Mouse (Mus musculus): ENCODE data around the gene Gm49337. TPM values are rescaled to one million over a fixed set of nuclear protein-coding genes. Genes with fewer than 3 reads are reported as not detected.

The Gm49337 gene
- total RNA-seq (2015; ENCODE audit: low replicate concordance) = not detected in 2 replicates
- total RNA-seq (2017; ENCODE audit: low replicate concordance) = 1.7 TPM in 1 of 2 replicates, not detected in the other

GRCm38 (mm10) chr4:116173072-116173471 is at the start of gene Gm49337, which contains the start of gene 1700042G07Rik:
TSS of gene Gm49337 (plus strand) at chr4:116173384.
TSS of gene 1700042G07Rik (plus strand) at chr4:116173372.
- no peak for ATAC-seq (replicated peaks; ENCODE audit: low FRiP score, poor library complexity, severe bottlenecking)

- ATAC-seq (replicated peaks; ENCODE audit: low FRiP score, poor library complexity, severe bottlenecking) = peak; percentile 97
These were observed 49.3 kb upstream of the Gm49337 start, which contains the start of the genes Rad54l and Pomgnt1 for GRCm38 (mm10) chr4:116123602-116124519. TSS of gene Rad54l (minus strand) at chr4:116123690. TSS of gene Pomgnt1 (plus strand) at chr4:116123840.

- no peak for ATAC-seq (replicated peaks; ENCODE audit: low FRiP score, poor library complexity, severe bottlenecking)
These were observed 47.3 kb upstream of the Gm49337 start for GRCm38 (mm10) chr4:116125803-116126386.

GRCm38 (mm10) chr4:116127956-116128355 is 45.2 kb upstream of the Gm49337 start:
- no peak for ATAC-seq (replicated peaks; ENCODE audit: low FRiP score, poor library complexity, severe bottlenecking)

- ATAC-seq (replicated peaks; ENCODE audit: low FRiP score, poor library complexity, severe bottlenecking) = no peak
These were observed 40.1 kb upstream of the Gm49337 start for GRCm38 (mm10) chr4:116133126-116133525.

- ATAC-seq (replicated peaks; ENCODE audit: low FRiP score, poor library complexity, severe bottlenecking) = no peak
These were observed 38.2 kb upstream of the Gm49337 start for GRCm38 (mm10) chr4:116134990-116135389.

GRCm38 (mm10) chr4:116137421-116137996 is 35.7 kb upstream of the Gm49337 start:
- ATAC-seq (replicated peaks; ENCODE audit: low FRiP score, poor library complexity, severe bottlenecking) = no peak

- ATAC-seq (replicated peaks; ENCODE audit: low FRiP score, poor library complexity, severe bottlenecking) = no peak
These were observed 32.2 kb upstream of the Gm49337 start for GRCm38 (mm10) chr4:116140801-116141574.

- ATAC-seq (replicated peaks; ENCODE audit: low FRiP score, poor library complexity, severe bottlenecking) = no peak
These were observed 31.4 kb upstream of the Gm49337 start for GRCm38 (mm10) chr4:116141736-116142135.

- no peak for ATAC-seq (replicated peaks; ENCODE audit: low FRiP score, poor library complexity, severe bottlenecking)
These were observed 30.9 kb upstream of the Gm49337 start for GRCm38 (mm10) chr4:116142269-116142668.

- ATAC-seq (replicated peaks; ENCODE audit: low FRiP score, poor library complexity, severe bottlenecking) = no peak; the same call in 1 of the 2 replicates
These were observed 29.8 kb upstream of the Gm49337 start for GRCm38 (mm10) chr4:116143317-116143811.

GRCm38 (mm10) chr4:116143891-116144717 is 29.1 kb upstream of the Gm49337 start:
- no peak for ATAC-seq (replicated peaks; ENCODE audit: low FRiP score, poor library complexity, severe bottlenecking)

- no peak for ATAC-seq (replicated peaks; ENCODE audit: low FRiP score, poor library complexity, severe bottlenecking)
These were observed 23.4 kb upstream of the Gm49337 start for GRCm38 (mm10) chr4:116149812-116150155.

- ATAC-seq (replicated peaks; ENCODE audit: low FRiP score, poor library complexity, severe bottlenecking) = peak; percentile 87
These were observed 22.9 kb upstream of the Gm49337 start for GRCm38 (mm10) chr4:116150156-116150861.

- no peak for ATAC-seq (replicated peaks; ENCODE audit: low FRiP score, poor library complexity, severe bottlenecking)
These were observed 22.3 kb upstream of the Gm49337 start for GRCm38 (mm10) chr4:116150862-116151221.

- ATAC-seq (replicated peaks; ENCODE audit: low FRiP score, poor library complexity, severe bottlenecking) = no peak
These were observed 21.9 kb upstream of the Gm49337 start, which contains the start of gene Lurap1 for GRCm38 (mm10) chr4:116151238-116151637. TSS of gene Lurap1 (minus strand) at chr4:116151338.

GRCm38 (mm10) chr4:116152702-116153101 is 20.5 kb upstream of the Gm49337 start:
- no peak for ATAC-seq (replicated peaks; ENCODE audit: low FRiP score, poor library complexity, severe bottlenecking)

GRCm38 (mm10) chr4:116157882-116158281 is 15.3 kb upstream of the Gm49337 start:
- no peak for ATAC-seq (replicated peaks; ENCODE audit: low FRiP score, poor library complexity, severe bottlenecking)
